Mouse (Mus musculus) limb, embryonic 14.5 days (tissue): ENCODE results near the gene Rhpn2. TPM values are rescaled to one million over a fixed set of nuclear protein-coding genes. Genes with fewer than 3 reads are reported as not detected.

Source experiments
- ATAC-seq: fragments of 200-750 bp; cut with Nextera tagmentation; 2 replicates; pipeline ENCODE4 v1.8.0; 2017; ENCODE audit warnings: low read depth, moderate number of reproducible peaks, moderate TSS enrichment; ENCODE audit not compliant: low FRiP score
- DNase-seq: peaks from one replicate; pipeline ENCODE4 v3.0.0-alpha.2; 2015; ENCODE audit warnings: low spot score
- H3K27ac ChIP-seq: fragments of 300-500 bp; sonication (generic); replicated peaks from 2 replicates; pipeline ENCODE4 v1.5.1; 2014; ENCODE audit warnings: low read depth, mild to moderate bottlenecking, low read length, moderate library complexity, mixed read lengths
- H3K27me3 ChIP-seq: fragments of 300-500 bp; sonication (generic); 2 replicates; pipeline ENCODE4 v1.6.1; 2014; ENCODE audit warnings: low read length, mixed read lengths; ENCODE audit not compliant: control insufficient read depth, insufficient read depth
- H3K36me3 ChIP-seq: fragments of 300-500 bp; sonication (generic); 2 replicates; pipeline ENCODE4 v1.6.1; 2014; ENCODE audit warnings: mild to moderate bottlenecking, low read length, moderate library complexity, mixed read lengths; ENCODE audit not compliant: control insufficient read depth, insufficient read depth
- H3K4me1 ChIP-seq: fragments of 300-500 bp; sonication (generic); 2 replicates; pipeline ENCODE4 v1.6.1; 2014; ENCODE audit warnings: antibody characterized with exemption, low read length, mixed read lengths; ENCODE audit not compliant: control insufficient read depth, insufficient read depth
- H3K4me2 ChIP-seq: fragments of 300-500 bp; sonication (generic); replicated peaks from 2 replicates; pipeline ENCODE4 v1.6.1; 2014; ENCODE audit warnings: low read depth, mild to moderate bottlenecking, low read length, moderate library complexity; ENCODE audit not compliant: severe bottlenecking
- H3K4me3 ChIP-seq: fragments of 300-500 bp; sonication (generic); replicated peaks from 2 replicates; pipeline ENCODE4 v1.5.1; 2014; ENCODE audit warnings: low read length
- H3K9ac ChIP-seq: fragments of 300-500 bp; sonication (generic); 2 replicates; pipeline ENCODE4 v1.6.1; 2014; ENCODE audit warnings: mild to moderate bottlenecking, low read depth, low read length, moderate library complexity; ENCODE audit not compliant: severe bottlenecking
- H3K9me3 ChIP-seq: fragments of 300-500 bp; sonication (generic); 2 replicates; pipeline ENCODE4 v1.6.1; 2016; ENCODE audit warnings: low read length; ENCODE audit not compliant: control insufficient read depth
- POLR2A ChIP-seq: fragments of 200-500 bp; IDR thresholded peaks from 2 replicates; pipeline ENCODE4 v1.8.0; 2012; ENCODE audit warnings: inconsistent platforms, mild to moderate bottlenecking, moderate library complexity, borderline replicate concordance; ENCODE audit not compliant: insufficient read depth, insufficient read length; ENCODE audit errors: extremely low read depth
- WGBS: fragments of 180-500 bp; shearing (Covaris S2); extraction: QIAGEN DNeasy Blood & Tissue Kit; methylation state at CpG from one replicate; pipeline ENCODE4 v1.1.7; 2014; 5-methylcytosine and 5-hydroxymethylcytosine counted together
- polyA plus RNA-seq, 2 experiments: library from polyadenylated mRNA; depleted of rRNA in 1 of 2; stranded (reverse) in 1 of 2; unstranded in 1 of 2; fragments of >200 nt; fragmentation: Nextera tagmentation in 1 of 2; extraction: Ambion mirVana in 1 of 2; gene quantifications; 2 replicates each; pipeline versions ENCODE4 v1.2.1 to v1.2.3; 2012 to 2014

Rhpn2 gene
- polyA plus RNA-seq, 2 experiments = 1.7 to 2.5 TPM

- Histone ChIP-seq H3K27ac (no peak overlapping the region), H3K36me3 (peaks cover 24% of the 10 kb centered on the region), H3K4me3 (peak overlapping the region; percentile 63), H3K9me3 (no peaks in the 10 kb centered on the region), H3K4me2 (peak overlapping the region; percentile 77), H3K27me3 (no peaks in the 10 kb centered on the region), H3K4me1 (peaks cover 13% of the 10 kb centered on the region), H3K9ac (peak overlapping the region; percentile 47)
- ATAC-seq (no peak), DNase-seq (no peak)
- 13% methylated on average over 17 of the region's 17 CpGs for WGBS
- no peak for TF ChIP-seq POLR2A
Observed at GRCm38 (mm10) chr7:35395734-35396456, 61.9 kb downstream of the Rhpn2 start.

DNA sequence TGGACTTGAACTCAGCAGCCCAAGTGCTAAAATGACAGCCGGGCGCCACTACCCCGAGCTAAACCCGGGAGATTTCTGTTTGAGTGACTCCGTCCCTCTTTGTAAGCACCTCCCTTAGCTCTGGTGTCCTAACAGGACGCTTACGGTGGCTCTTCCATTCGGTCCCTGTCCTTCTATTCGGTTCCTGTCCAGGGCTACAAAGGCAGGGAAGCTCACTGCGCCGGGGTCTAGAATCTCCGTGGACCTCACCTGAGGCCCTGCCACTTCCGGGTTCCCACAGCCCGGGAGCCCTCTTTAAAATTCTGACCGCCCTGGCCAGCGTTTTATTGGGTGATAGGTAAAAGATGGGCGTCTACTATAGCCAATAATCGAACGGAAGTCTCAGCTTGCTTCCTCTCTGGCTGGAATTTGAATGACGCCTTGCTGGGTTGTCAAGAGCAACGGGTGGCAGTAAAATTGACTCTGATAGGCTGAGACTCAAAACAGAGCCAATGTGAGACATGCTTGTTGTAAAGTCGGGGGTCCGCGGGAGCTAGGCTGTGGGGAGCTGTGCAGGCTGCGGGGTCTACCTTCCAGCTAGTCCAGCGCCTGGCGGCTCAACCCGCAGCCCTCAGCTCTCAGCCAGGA, 62.7 kb downstream of the Rhpn2 start, which contains the start of the genes Faap24 and Cep89:
Gene Faap24 (minus strand): TSS at position 295 of the 627 bp plus-strand sequence.
Gene Cep89 (plus strand): TSS at position 494 of the 627 bp plus-strand sequence.
- no peaks in the 10 kb centered on the region for H3K27me3 ChIP-seq
- H3K9ac ChIP-seq = peak within 1 kb of the TSS; percentile 67
- peaks cover 28% of the 10 kb centered on the region for H3K36me3 ChIP-seq
- H3K9me3 ChIP-seq = no peaks in the 10 kb centered on the region
- peaks cover 13% of the 10 kb centered on the region for H3K4me1 ChIP-seq
- no peak within 1 kb of the TSS for H3K27ac ChIP-seq
- peak within 1 kb of the TSS; percentile 77 for H3K4me2 ChIP-seq
- ATAC-seq (peak; percentile 99), DNase-seq (peak; percentile 98)
- 0 out of 2 replicates have a peak, but pooled peaks have one; percentile 33 for TF ChIP-seq POLR2A
- peak within 1 kb of the TSS; percentile 63 for H3K4me3 ChIP-seq
- WGBS = under 1% methylated on average over 28 of the region's 28 CpGs

GRCm38 (mm10) chr7:35401169-35401568, 67.2 kb downstream of the Rhpn2 start:
- Histone ChIP-seq H3K36me3 (peaks cover 56% of the 10 kb centered on the region), H3K4me3 (no peak overlapping the region), H3K9ac (no peak overlapping the region), H3K27me3 (no peaks in the 10 kb centered on the region), H3K4me1 (peaks cover 7% of the 10 kb centered on the region), H3K9me3 (no peaks in the 10 kb centered on the region), H3K27ac (no peak overlapping the region), H3K4me2 (no peak overlapping the region)
- DNase-seq (no peak), ATAC-seq (no peak)
- no peak for TF ChIP-seq POLR2A
- WGBS = 75% methylated on average over 4 of the region's 4 CpGs

DNA sequence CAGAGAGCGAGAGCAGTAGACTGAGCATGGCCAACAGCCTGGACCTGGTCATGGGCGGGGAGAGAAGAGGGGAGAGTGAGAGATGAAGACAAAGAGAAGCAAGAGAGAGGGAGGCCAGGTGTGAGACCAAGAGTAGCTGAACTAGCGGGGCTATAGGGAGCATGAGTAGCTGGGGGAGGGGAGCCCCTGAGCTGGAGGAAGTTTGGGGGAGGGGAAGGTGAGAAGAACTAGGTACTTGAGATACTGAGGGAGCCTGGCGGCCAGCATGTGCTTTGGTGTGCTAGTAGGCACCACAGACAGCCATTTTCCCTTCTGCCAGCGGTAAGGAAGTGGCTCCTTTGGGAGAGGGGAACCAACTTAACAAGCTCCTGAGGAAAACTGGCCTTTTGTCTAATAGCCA, 81.3 kb downstream of the Rhpn2 start:
- H3K27me3 ChIP-seq = no peaks in the 10 kb centered on the region
- TF ChIP-seq POLR2A = no peak
- H3K4me2 ChIP-seq = no peak overlapping the region
- no peak overlapping the region for H3K9ac ChIP-seq
- H3K27ac ChIP-seq = peak overlapping the region; percentile 76
- peak; percentile 44; the same call in 1 of the 2 replicates for ATAC-seq
- peaks cover 11% of the 10 kb centered on the region for H3K4me1 ChIP-seq
- DNase-seq = no peak
- WGBS = 44% methylated on average over 5 of the region's 5 CpGs
- peaks cover 44% of the 10 kb centered on the region for H3K36me3 ChIP-seq
- H3K9me3 ChIP-seq = no peaks in the 10 kb centered on the region
- no peak overlapping the region for H3K4me3 ChIP-seq

GRCm38 (mm10) chr7:35415801-35416653, 82.1 kb downstream of the Rhpn2 start:
- DNase-seq = no peak
- WGBS = 61% methylated on average over 9 of the region's 9 CpGs
- H3K4me1 ChIP-seq = peaks cover 11% of the 10 kb centered on the region
- no peak overlapping the region for H3K4me2 ChIP-seq
- no peaks in the 10 kb centered on the region for H3K9me3 ChIP-seq
- H3K27ac ChIP-seq = no peak overlapping the region
- H3K36me3 ChIP-seq = peaks cover 44% of the 10 kb centered on the region
- no peak overlapping the region for H3K9ac ChIP-seq
- H3K27me3 ChIP-seq = no peaks in the 10 kb centered on the region
- peak; percentile 15; the same call in 1 of the 2 replicates for ATAC-seq
- no peak overlapping the region for H3K4me3 ChIP-seq
- no peak for TF ChIP-seq POLR2A
